17 mouse cellular contexts compared by ENCODE assay signal in the genomic region with DNA sequence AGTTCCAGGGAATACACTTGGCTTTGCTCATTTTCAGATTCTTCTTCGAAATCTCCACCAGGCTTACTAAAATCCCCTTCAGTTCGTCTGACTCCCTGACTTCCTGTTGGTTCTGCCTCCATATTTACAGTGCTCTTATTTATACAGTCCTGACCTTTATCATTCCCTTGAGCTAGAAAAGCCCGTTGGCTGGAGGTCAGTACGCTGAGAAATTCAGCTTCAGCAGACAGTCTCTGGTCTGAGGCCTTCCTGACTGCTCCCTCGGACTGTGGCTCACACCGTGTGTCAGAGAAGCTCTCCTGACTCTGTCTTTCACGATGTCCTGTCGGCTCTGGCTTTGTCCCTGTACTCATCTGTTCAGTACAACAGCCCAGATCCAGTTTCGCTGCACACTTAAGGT. TPM values are rescaled to one million over a fixed set of nuclear protein-coding genes. Genes with fewer than 3 reads are reported as not detected.
DNase-seq lines count a peak whose midpoint lies in the region; ATAC-seq and TF ChIP-seq lines count a peak whose summit lies in the region.
"Had no signal": no experiment of that assay in that cellular context is flagged by ENCODE, and none has a peak within 500 bp of the region (broad histone marks: within the 10 kb centered on the region; RNA-seq: fewer than 3 reads in every experiment).

No protein-coding gene starts in this region.

- H3K36me3 ChIP-seq in lung, embryonic 14.5 days (ENCODE audit: insufficient read depth): no peaks in the 10 kb centered on the region
- H3K36me3 ChIP-seq in liver, adult 2 months (ENCODE audit: control insufficient read depth, insufficient read depth, low read length): peaks cover 32% of the 10 kb centered on the region
- no peaks in the 10 kb centered on the region for H3K36me3 ChIP-seq in heart, embryonic 11.5 days (ENCODE audit: control insufficient read depth, insufficient read depth, low read length)
- H3K36me3 ChIP-seq: heart, embryonic 10.5 days had no signal

- WGBS in lung, embryonic 14.5 days: 37% methylated on average over 9 of the region's 9 CpGs
- WGBS in liver, adult 2 months: 17% methylated on average over 9 of the region's 9 CpGs
- WGBS in heart, embryonic 11.5 days (ENCODE audit: insufficient replicate concordance): 69% methylated on average over 9 of the region's 9 CpGs

- H3K27ac ChIP-seq in lung, embryonic 14.5 days (ENCODE audit: low read depth): no peak overlapping the region
- H3K27ac ChIP-seq in liver, adult 2 months (replicated peaks; ENCODE audit: insufficient read depth, low read depth, low read length): peak overlapping the region; percentile 20
- no peak overlapping the region for H3K27ac ChIP-seq in heart, embryonic 11.5 days (ENCODE audit: low read depth, low read length)
- H3K27ac ChIP-seq: heart, embryonic 10.5 days; limb, embryonic 13.5 days had no signal

- no peaks in the 10 kb centered on the region for H3K27me3 ChIP-seq in lung, embryonic 14.5 days (ENCODE audit: insufficient read depth, low read length)
- H3K27me3 ChIP-seq in liver, adult 2 months (ENCODE audit: control insufficient read depth, insufficient read depth, low read length): no peaks in the 10 kb centered on the region
- no peaks in the 10 kb centered on the region for H3K27me3 ChIP-seq in heart, embryonic 11.5 days (ENCODE audit: control insufficient read depth, insufficient read depth, low read length)
- H3K27me3 ChIP-seq: limb, embryonic 13.5 days had no signal

- no peaks in the 10 kb centered on the region for H3K9me3 ChIP-seq in lung, embryonic 14.5 days (ENCODE audit: low read depth, low read length)
- H3K9me3 ChIP-seq in heart, embryonic 11.5 days (replicated peaks; ENCODE audit: control insufficient read depth, low read length): no peaks in the 10 kb centered on the region
- H3K9me3 ChIP-seq: heart, embryonic 10.5 days; limb, embryonic 13.5 days had no signal

- H3K4me1 ChIP-seq in lung, embryonic 14.5 days (ENCODE audit: insufficient read depth): no peaks in the 10 kb centered on the region
- H3K4me1 ChIP-seq in liver, adult 2 months (ENCODE audit: control insufficient read depth, insufficient read depth, low read length): peaks cover 25% of the 10 kb centered on the region
- no peaks in the 10 kb centered on the region for H3K4me1 ChIP-seq in heart, embryonic 11.5 days (ENCODE audit: control insufficient read depth, insufficient read depth, low read length)
- H3K4me1 ChIP-seq: heart, embryonic 10.5 days; limb, embryonic 13.5 days had no signal

- H3K4me2 ChIP-seq in lung, embryonic 14.5 days: no peak overlapping the region
- H3K4me2 ChIP-seq in heart, embryonic 11.5 days: no peak overlapping the region
- H3K4me2 ChIP-seq: limb, embryonic 13.5 days had no signal

- DNase-seq in adrenal gland, adult (ENCODE audit: inconsistent age in 2 of 2, low spot score in 1 of 2): peak; percentile 28 to 72
- DNase-seq in adrenal gland, adult 8-10 months: no peak
- peak; percentile 6 for DNase-seq in lung, embryonic 14.5 days
- DNase-seq in lung, postnatal 4 days: no peak
- peak; percentile 81 for DNase-seq in liver, adult 2 months (ENCODE audit: extremely low read depth, low read depth, low spot score)
- DNase-seq in layer of hippocampus, postnatal 14 days (ENCODE audit: low spot score in 2 of 2): no peak
- no peak for DNase-seq in frontal cortex, postnatal 25 days (ENCODE audit: low spot score in 2 of 2)
- DNase-seq: cerebellum, adult 9-11 months; gastrocnemius, postnatal 36 days had no signal

- TF ChIP-seq CTCF in lung, embryonic 14.5 days (IDR thresholded peaks at IDR 0.05; ENCODE audit: low read depth): no peak
- no peak for TF ChIP-seq CTCF in liver, adult 2 months (IDR thresholded peaks at IDR 0.05; ENCODE audit: low read depth, low read length)

- H3K4me3 ChIP-seq in lung, embryonic 14.5 days (ENCODE audit: low read depth, low read length): no peak overlapping the region
- H3K4me3 ChIP-seq in liver, adult 2 months (ENCODE audit: insufficient read depth, low read depth, low read length): no peak overlapping the region
- no peak overlapping the region for H3K4me3 ChIP-seq in heart, embryonic 11.5 days (ENCODE audit: low read depth, low read length)
- H3K4me3 ChIP-seq: heart, embryonic 10.5 days; limb, embryonic 13.5 days had no signal

- TF ChIP-seq POLR2A in liver, adult 2 months (IDR thresholded peaks at IDR 0.05; ENCODE audit: extremely low read depth, insufficient read depth, low read length): no peak

- H3K79me2 ChIP-seq in liver, adult 2 months (ENCODE audit: control insufficient read depth, insufficient read depth, low read length): peaks cover 19% of the 10 kb centered on the region

- no peak for ATAC-seq in lung, embryonic 14.5 days (ENCODE audit: insufficient read depth)
- ATAC-seq in heart, embryonic 11.5 days (replicated peaks; ENCODE audit: insufficient number of reproducible peaks, low FRiP score, low TSS enrichment): no peak
- ATAC-seq: CD4-positive, CD25-positive, alpha-beta regulatory T cell, adult 4 months; hindbrain, embryonic 16.5 days; intestine, postnatal 0 days; lung, postnatal 0 days had no signal

- no peak overlapping the region for H3K9ac ChIP-seq in lung, embryonic 14.5 days
- 0 out of 2 replicates have a peak overlapping the region, but pooled peaks have one; percentile 7 for H3K9ac ChIP-seq in liver, adult 2 months (ENCODE audit: low read depth, low read length)
- H3K9ac ChIP-seq in heart, embryonic 11.5 days (ENCODE audit: low read depth, low read length): no peak overlapping the region
- H3K9ac ChIP-seq: limb, embryonic 13.5 days had no signal

RNA-seq across cellular contexts. Expression of gene Shld2, which starts 42.2 kb away (rescaled TPM):
- total RNA-seq in adrenal gland, adult 8-10 months (2022): 10 to 100 TPM; 11.3 to 13.5 (median 12.6) TPM
- polyA plus RNA-seq in lung, embryonic 14.5 days (2014; fragmentation: Nextera tagmentation; extraction: Ambion mirVana): 9.9 and 10.7 TPM in 2 replicates
- total RNA-seq in liver, adult 2 months (2014; rRNA removed): 25.4 and 36.4 TPM in 2 replicates
- 9.2 and 12.2 TPM in 2 replicates for polyA plus RNA-seq in liver, adult 2 months (2012; rRNA removed)
- total RNA-seq in layer of hippocampus, postnatal 14 days (2021): 10 to 100 TPM in 1 of 2 experiments, 1 to 10 TPM in 1; 9.7 to 14.5 TPM
- 6.2 and 6.9 TPM in 2 replicates for polyA plus RNA-seq in heart, embryonic 11.5 days (2014; fragmentation: Nextera tagmentation; extraction: Ambion mirVana)

RNA-seq across cellular contexts. Expression of gene Glud1, which starts 42.5 kb away (rescaled TPM):
- total RNA-seq in adrenal gland, adult 8-10 months (2022): 100 to 1,000 TPM; 213 to 238 (median 225) TPM
- polyA plus RNA-seq in lung, embryonic 14.5 days (2014; fragmentation: Nextera tagmentation; extraction: Ambion mirVana): 76.5 and 84.2 TPM in 2 replicates
- total RNA-seq in liver, adult 2 months (2014; rRNA removed): 691 and 755 TPM in 2 replicates
- 633 and 710 TPM in 2 replicates for polyA plus RNA-seq in liver, adult 2 months (2012; rRNA removed)
- 100 to 1,000 TPM; 364 to 392 TPM for total RNA-seq in layer of hippocampus, postnatal 14 days (2021)
- polyA plus RNA-seq in heart, embryonic 11.5 days (2014; fragmentation: Nextera tagmentation; extraction: Ambion mirVana): 64.4 and 67.3 TPM in 2 replicates

RNA-seq across cellular contexts. Expression of gene Syt15, which starts 48.7 kb away (rescaled TPM):
- total RNA-seq in adrenal gland, adult 8-10 months (2022): under 1 TPM; 0.15 to 0.38 (median 0.30) TPM
- polyA plus RNA-seq in lung, embryonic 14.5 days (2014; fragmentation: Nextera tagmentation; extraction: Ambion mirVana): 0.42 TPM in 2 replicates
- 0.07 and 0.09 TPM in 2 replicates for total RNA-seq in liver, adult 2 months (2014; rRNA removed)
- polyA plus RNA-seq in liver, adult 2 months (2012; rRNA removed): 0.12 and 0.22 TPM in 2 replicates
- total RNA-seq in layer of hippocampus, postnatal 14 days (2021): 1 to 10 TPM; 1.1 to 1.7 TPM
- 0.16 TPM in 1 of 2 replicates, not detected in the other for polyA plus RNA-seq in heart, embryonic 11.5 days (2014; fragmentation: Nextera tagmentation; extraction: Ambion mirVana)
- total RNA-seq: MEL had no signal

Comparison
In these comparisons a context has a peak if more than half of its experiments do, and no peak if none do; other contexts are left out.
1. DNase-seq: peak in adrenal gland, adult (2 of 2), lung, embryonic 14.5 days (single experiment) and liver, adult 2 months (single experiment); none in adrenal gland, adult 8-10 months (single experiment), lung, postnatal 4 days (0 of 2), layer of hippocampus, postnatal 14 days (0 of 2) and frontal cortex, postnatal 25 days (0 of 2).